Mouse (Mus musculus) heart, embryonic 16.5 days (tissue): ENCODE results near the gene Glrb. TPM values are rescaled to one million over a fixed set of nuclear protein-coding genes. Genes with fewer than 3 reads are reported as not detected.

ENCODE experiments used
- ATAC-seq: fragments of 200-750 bp; cut with Nextera tagmentation; replicated peaks from 2 replicates; pipeline ENCODE4 v1.8.0; 2017; ENCODE audit warnings: moderate number of reproducible peaks; ENCODE audit not compliant: insufficient read depth, low FRiP score; ENCODE audit errors: extremely low read depth
- H3K27ac ChIP-seq: fragments of 300-500 bp; sonication (generic); 2 replicates; pipeline ENCODE4 v1.5.1; 2014; ENCODE audit warnings: mild to moderate bottlenecking, low read length, control low read depth, moderate library complexity
- H3K27me3 ChIP-seq: fragments of 300-500 bp; sonication (generic); 2 replicates; pipeline ENCODE4 v1.6.1; 2014; ENCODE audit warnings: low read length, mixed read lengths; ENCODE audit not compliant: control insufficient read depth, insufficient read depth
- H3K36me3 ChIP-seq: fragments of 300-500 bp; sonication (generic); 2 replicates; pipeline ENCODE4 v1.6.1; 2014; ENCODE audit not compliant: control insufficient read depth, insufficient read depth
- H3K4me1 ChIP-seq: fragments of 300-500 bp; sonication (generic); 2 replicates; pipeline ENCODE4 v1.6.1; 2014; ENCODE audit warnings: low read length, mixed read lengths; ENCODE audit not compliant: control insufficient read depth, insufficient read depth
- H3K4me2 ChIP-seq: fragments of 300-500 bp; sonication (generic); 2 replicates; pipeline ENCODE4 v1.6.1; 2014; ENCODE audit warnings: low read depth, mild to moderate bottlenecking, control low read depth, low read length
- H3K4me3 ChIP-seq: fragments of 300-500 bp; sonication (generic); 2 replicates; pipeline ENCODE4 v1.5.1; 2014; ENCODE audit warnings: mild to moderate bottlenecking, control low read depth, low read length
- H3K9ac ChIP-seq: fragments of 300-500 bp; sonication (generic); 2 replicates; pipeline ENCODE4 v1.6.1; 2014; ENCODE audit warnings: low read length, control low read depth
- H3K9me3 ChIP-seq: fragments of 300-500 bp; sonication (generic); replicated peaks from 2 replicates; pipeline ENCODE4 v1.6.1; 2016; ENCODE audit warnings: low read length; ENCODE audit not compliant: control insufficient read depth
- WGBS: fragments of 180-500 bp; shearing (Covaris S2); extraction: QIAGEN DNeasy Blood & Tissue Kit; methylation state at CpG from one replicate; pipeline ENCODE4 v1.1.7; 2014; 5-methylcytosine and 5-hydroxymethylcytosine counted together
- polyA plus RNA-seq: library from polyadenylated mRNA; unstranded; fragments of >200 nt; fragmentation: Nextera tagmentation; extraction: Ambion mirVana; gene quantifications from 2 replicates; pipeline ENCODE4 v1.2.1, GENCODE M21; 2015

Gene Glrb
- polyA plus RNA-seq, 1 experiment from 2014 or later: 2.1 TPM

DNA sequence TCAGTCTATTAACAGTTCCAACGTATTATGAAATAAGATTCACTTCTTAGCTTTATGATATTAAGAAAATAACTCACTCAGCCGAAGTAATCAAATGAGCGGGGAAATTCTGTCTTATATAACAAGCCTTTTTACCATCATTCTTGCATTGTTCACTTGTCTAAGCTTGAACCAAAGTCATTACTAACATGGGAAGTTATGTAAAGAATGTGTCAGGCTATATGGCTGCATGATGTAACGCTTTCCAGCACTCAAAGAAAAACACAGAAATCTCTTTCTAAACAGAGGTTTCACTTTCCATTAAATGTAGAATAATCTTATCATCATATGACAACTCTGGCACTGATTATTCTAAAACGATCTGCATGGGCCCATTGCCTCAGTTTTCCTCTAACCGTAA, 29.9 kb downstream of the Glrb start:
- no peak overlapping the region for H3K4me3 ChIP-seq
- H3K27ac ChIP-seq: no peak overlapping the region
- H3K9ac ChIP-seq: no peak overlapping the region
- H3K4me1 ChIP-seq: no peaks in the 10 kb centered on the region
- no peaks in the 10 kb centered on the region for H3K36me3 ChIP-seq
- WGBS: 39% methylated on average over 6 of the region's 6 CpGs
- ATAC-seq: no peak
- H3K9me3 ChIP-seq: no peaks in the 10 kb centered on the region
- H3K4me2 ChIP-seq: no peak overlapping the region
- H3K27me3 ChIP-seq: no peaks in the 10 kb centered on the region

DNA sequence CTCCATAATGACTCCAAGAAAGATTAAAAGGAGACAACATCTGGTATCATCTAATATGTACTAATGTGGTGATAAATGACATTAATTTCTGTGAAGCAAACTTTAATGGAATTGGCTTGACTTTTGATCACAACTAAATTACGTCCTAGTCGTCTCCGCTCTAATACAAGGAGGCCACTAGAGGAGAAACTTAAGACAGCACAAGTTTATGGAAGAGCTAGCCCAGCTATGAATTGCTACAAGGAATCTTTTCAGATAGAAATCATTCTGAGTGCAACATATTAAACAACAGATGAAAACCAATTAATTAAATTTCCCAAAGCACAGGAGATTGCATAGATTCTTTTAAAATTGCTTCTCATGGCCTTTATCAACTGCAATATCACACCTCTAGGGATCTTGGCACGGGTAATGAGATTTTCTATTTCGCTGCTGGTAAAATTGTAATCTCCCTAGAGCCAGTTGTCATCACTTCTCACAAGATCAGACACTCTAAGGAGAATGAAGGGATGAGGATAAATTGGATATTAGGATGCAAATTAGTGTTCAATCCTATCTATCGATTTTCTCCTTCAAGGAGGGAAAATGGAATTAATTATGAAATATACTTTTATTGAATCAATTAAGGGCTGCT, 32.7 kb downstream of the Glrb start:
- no peak overlapping the region for H3K4me2 ChIP-seq
- no peaks in the 10 kb centered on the region for H3K36me3 ChIP-seq
- no peak overlapping the region for H3K27ac ChIP-seq
- no peaks in the 10 kb centered on the region for H3K4me1 ChIP-seq
- no peak overlapping the region for H3K9ac ChIP-seq
- WGBS: 81% methylated on average over 6 of the region's 6 CpGs
- no peak overlapping the region for H3K4me3 ChIP-seq
- ATAC-seq: no peak
- no peaks in the 10 kb centered on the region for H3K27me3 ChIP-seq
- H3K9me3 ChIP-seq: no peaks in the 10 kb centered on the region

DNA sequence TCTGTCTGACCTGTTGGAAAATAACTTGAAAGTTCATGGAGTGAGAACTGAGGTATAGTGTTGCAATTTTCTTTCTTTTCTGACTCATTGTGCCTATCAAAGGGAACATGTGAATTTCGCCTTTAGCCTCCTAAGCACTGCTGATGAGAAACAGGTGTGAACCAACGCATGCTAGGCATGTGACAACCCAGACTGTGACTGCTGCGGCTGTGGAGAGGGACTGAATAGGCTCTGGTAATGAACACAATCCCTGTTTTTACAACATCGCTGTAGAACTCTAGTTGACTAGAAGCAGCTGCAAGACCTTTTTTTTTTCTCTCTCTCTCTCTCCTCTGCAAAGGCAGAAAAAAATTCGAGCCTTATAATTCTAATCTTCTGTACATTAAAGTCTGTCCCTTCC, 34.9 kb downstream of the Glrb start:
- H3K4me2 ChIP-seq: no peak overlapping the region
- no peaks in the 10 kb centered on the region for H3K4me1 ChIP-seq
- no peak overlapping the region for H3K27ac ChIP-seq
- no peak overlapping the region for H3K4me3 ChIP-seq
- no peaks in the 10 kb centered on the region for H3K36me3 ChIP-seq
- 31% methylated on average over 5 of the region's 5 CpGs for WGBS
- no peak for ATAC-seq
- H3K9me3 ChIP-seq: no peaks in the 10 kb centered on the region
- no peak overlapping the region for H3K9ac ChIP-seq
- no peaks in the 10 kb centered on the region for H3K27me3 ChIP-seq

DNA sequence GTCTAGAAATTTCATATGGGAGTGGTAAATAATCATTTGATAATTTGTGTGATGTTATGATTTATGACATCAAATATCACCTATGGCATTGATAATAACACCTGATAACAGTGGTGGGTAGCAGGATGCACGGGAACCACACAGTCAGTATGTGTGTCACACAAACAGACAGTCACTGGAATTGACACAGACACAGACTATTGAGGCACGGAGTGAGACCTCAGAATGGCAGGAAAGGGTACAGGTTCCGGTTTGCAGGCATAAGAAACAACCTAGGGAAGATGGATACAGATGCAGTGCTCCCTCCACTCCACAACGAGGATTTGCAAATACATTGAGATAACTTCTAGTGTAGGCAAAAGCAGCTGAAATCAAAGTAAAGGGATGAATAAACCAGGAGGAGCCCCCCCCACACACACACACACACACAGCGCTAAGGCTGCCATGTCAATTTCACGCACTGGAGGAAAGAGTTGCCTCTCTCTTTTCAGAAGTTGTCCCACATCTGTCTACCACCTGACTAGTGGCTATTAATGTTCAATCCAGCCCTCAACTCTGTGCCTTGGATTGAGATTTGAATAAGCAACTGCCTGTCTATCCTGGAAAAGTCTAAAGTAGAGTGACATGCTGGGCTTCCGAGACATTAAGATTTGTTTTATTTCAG, 38.6 kb downstream of the Glrb start:
- no peaks in the 10 kb centered on the region for H3K27me3 ChIP-seq
- ATAC-seq: no peak
- WGBS: 78% methylated on average over 7 of the region's 7 CpGs

DNA sequence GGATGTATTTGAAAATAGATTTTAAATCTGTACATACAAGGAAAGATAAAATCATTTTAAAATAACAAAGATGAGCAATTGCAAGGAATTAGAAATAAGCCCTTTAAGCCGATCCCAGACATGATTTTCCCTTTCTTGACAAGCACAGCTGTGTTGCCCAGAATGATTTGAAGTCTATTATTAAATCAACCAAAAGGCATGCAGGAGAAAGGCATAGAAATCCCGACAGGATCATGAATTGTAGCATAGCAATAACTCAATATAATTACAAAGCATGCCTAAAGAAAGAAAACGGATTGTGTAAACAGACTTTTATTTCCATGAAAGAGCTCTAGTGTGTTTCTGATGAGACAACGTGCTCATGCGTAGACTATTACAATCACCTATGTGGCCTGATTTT, 39.4 kb downstream of the Glrb start:
- H3K9me3 ChIP-seq: no peaks in the 10 kb centered on the region
- H3K27ac ChIP-seq: no peak overlapping the region
- no peak overlapping the region for H3K4me3 ChIP-seq
- no peak overlapping the region for H3K9ac ChIP-seq
- no peak for ATAC-seq
- H3K27me3 ChIP-seq: no peaks in the 10 kb centered on the region
- H3K36me3 ChIP-seq: no peaks in the 10 kb centered on the region
- no peak overlapping the region for H3K4me2 ChIP-seq
- no peaks in the 10 kb centered on the region for H3K4me1 ChIP-seq
- WGBS: 77% methylated on average over 5 of the region's 5 CpGs

More for the DNA sequence above, 38.6 kb downstream of the Glrb start:
- Histone ChIP-seq H3K4me3 (no peak overlapping the region), H3K27ac (no peak overlapping the region), H3K4me1 (no peaks in the 10 kb centered on the region), H3K9me3 (no peaks in the 10 kb centered on the region), H3K36me3 (no peaks in the 10 kb centered on the region), H3K4me2 (no peak overlapping the region), H3K9ac (no peak overlapping the region)

DNA sequence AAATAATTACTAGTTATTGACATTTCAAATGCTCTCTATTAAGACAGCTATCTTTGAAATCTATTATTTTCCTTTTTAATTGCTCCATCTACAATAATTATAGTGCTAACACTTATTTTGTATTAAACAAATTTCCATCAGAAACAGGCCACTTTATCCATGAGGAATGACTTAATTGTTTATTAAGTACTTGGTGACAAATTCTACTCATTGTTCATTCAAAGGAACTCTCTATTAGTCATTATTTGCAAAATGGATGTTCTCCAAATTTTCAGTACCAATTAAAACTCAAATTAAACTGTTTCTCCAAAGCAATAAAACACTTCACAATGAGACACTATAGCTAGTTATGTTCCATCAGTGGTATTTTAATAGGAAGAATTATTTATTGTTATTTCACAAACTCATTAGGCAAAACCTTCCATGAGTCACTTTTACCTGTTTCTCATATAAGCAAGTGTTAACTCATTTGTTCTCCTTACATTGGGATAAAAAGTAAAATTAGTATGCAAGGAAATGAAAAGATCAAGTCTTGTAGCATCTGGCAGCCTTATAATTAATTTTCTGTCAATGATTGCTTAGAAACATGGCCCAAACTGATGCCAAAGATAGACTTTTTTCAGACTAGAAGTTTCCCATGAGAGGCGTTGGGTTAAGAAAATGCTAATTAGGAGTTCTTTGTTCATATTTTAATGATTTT, 41.8 kb downstream of the Glrb start:
- no peak overlapping the region for H3K4me2 ChIP-seq
- no peak overlapping the region for H3K9ac ChIP-seq
- no peak overlapping the region for H3K27ac ChIP-seq
- no peaks in the 10 kb centered on the region for H3K4me1 ChIP-seq
- H3K27me3 ChIP-seq: no peaks in the 10 kb centered on the region
- ATAC-seq: no peak
- H3K4me3 ChIP-seq: no peak overlapping the region
- WGBS: 79% methylated on average over 1 of the region's 1 CpGs
- H3K9me3 ChIP-seq: no peaks in the 10 kb centered on the region
- no peaks in the 10 kb centered on the region for H3K36me3 ChIP-seq

DNA sequence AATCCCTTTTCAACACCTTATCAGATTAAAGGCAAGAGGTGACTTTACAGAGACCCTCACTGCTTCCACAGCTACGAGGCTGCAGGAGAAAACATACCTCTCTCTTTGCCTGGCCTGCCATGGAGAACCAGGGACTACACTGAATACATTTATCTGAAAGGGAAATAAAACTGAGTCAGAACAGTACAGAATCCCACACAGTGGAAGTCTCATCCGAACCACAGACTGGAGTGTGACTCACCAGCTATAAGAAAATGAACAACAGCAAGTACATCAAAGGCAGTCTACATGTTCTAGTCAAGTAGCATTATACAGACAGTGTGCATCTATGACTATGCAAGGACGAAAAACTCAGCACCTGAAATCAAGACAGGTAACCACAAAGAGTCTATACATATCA, 46.1 kb downstream of the Glrb start:
- Histone ChIP-seq H3K9ac (no peak overlapping the region), H3K4me2 (no peak overlapping the region), H3K9me3 (no peaks in the 10 kb centered on the region), H3K27ac (no peak overlapping the region), H3K27me3 (no peaks in the 10 kb centered on the region), H3K4me3 (no peak overlapping the region), H3K4me1 (no peaks in the 10 kb centered on the region), H3K36me3 (no peaks in the 10 kb centered on the region)
- WGBS: 63% methylated on average over 3 of the region's 3 CpGs
- no peak for ATAC-seq

DNA sequence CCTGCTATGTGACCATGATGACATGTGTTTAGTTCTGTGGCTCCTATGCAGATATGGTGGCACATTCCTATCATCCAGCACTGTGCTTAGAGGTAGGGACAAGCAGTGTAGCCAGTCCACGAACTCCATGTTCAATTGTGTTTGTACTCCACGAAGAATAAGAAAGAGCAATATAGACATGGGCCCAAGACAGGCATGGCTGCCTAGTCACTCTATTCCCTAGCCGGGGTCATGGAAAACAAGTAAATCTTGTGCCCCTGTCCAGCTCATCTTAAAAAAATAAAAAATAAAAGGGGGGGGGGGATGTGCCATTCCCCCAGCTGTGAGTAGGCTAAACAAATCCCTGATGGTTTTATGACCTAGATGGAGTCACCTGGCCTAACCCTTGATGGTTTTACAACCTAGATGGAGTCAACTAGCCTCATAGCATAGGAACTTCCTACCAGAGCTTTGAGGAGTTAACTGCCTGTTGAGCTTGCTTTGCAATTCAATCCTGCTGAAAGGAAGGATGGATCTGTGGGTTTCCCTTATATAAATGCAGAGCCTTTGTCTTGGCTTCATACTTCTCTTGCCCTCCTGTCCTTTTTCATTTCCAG, 60.5 kb downstream of the Glrb start:
- no peaks in the 10 kb centered on the region for H3K36me3 ChIP-seq
- no peaks in the 10 kb centered on the region for H3K9me3 ChIP-seq
- no peaks in the 10 kb centered on the region for H3K27me3 ChIP-seq
- H3K27ac ChIP-seq: no peak overlapping the region
- H3K4me2 ChIP-seq: no peak overlapping the region
- no peak overlapping the region for H3K9ac ChIP-seq
- H3K4me3 ChIP-seq: no peak overlapping the region
- 80% methylated on average over 3 of the region's 3 CpGs for WGBS
- H3K4me1 ChIP-seq: no peaks in the 10 kb centered on the region
- no peak for ATAC-seq

DNA sequence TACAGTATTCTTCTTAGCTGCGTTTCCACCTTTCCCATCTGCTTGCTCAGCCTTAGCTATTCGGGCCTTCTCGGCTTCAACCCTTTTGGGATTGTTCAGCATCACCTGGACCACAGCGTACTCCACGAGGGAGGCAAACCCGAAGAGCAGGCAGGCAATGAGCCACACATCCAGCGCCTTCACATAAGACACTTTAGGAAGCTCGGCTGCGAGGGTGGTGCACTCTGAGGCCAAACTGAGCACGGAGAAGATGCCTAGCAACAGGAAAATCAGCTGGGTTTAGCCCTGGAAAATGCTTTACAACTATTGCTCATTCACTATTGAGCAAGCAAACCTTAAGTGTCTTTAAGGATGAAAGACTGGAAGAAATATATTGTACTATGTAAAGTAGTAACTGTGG, 62.5 kb downstream of the Glrb start:
- H3K4me1 ChIP-seq: no peaks in the 10 kb centered on the region
- no peaks in the 10 kb centered on the region for H3K9me3 ChIP-seq
- no peak overlapping the region for H3K4me3 ChIP-seq
- no peak for ATAC-seq
- no peak overlapping the region for H3K4me2 ChIP-seq
- H3K27me3 ChIP-seq: no peaks in the 10 kb centered on the region
- 79% methylated on average over 10 of the region's 10 CpGs for WGBS
- H3K27ac ChIP-seq: no peak overlapping the region
- no peaks in the 10 kb centered on the region for H3K36me3 ChIP-seq
- no peak overlapping the region for H3K9ac ChIP-seq
